Mouse (Mus musculus) erythroblast, embryonic 14.5 days (primary cell): Measurements from ENCODE around the gene Ppp1r14b. TPM values are rescaled to one million over a fixed set of nuclear protein-coding genes. Genes with fewer than 3 reads are reported as not detected.
A peak's percentile ranks its signal among the peaks of the same experiment; 100 is the strongest.
"Not testable (repeated sequence)": the region's sequence is repeated elsewhere in the genome, so short reads cannot be mapped to it uniquely, and the experiment has no call there.

Experiments
- H3K27me3 ChIP-seq: 2 replicates; pipeline ENCODE4 v1.6.1; 2012; ENCODE audit warnings: inconsistent platforms; ENCODE audit not compliant: control insufficient read depth
- H3K36me3 ChIP-seq: 2 replicates; pipeline ENCODE4 v1.6.1; 2012; ENCODE audit warnings: mild to moderate bottlenecking, inconsistent platforms; ENCODE audit not compliant: control insufficient read depth
- H3K4me1 ChIP-seq: 2 replicates; pipeline ENCODE4 v1.6.1; 2012; ENCODE audit warnings: inconsistent platforms; ENCODE audit not compliant: control insufficient read depth
- H3K4me3 ChIP-seq: replicated peaks from 2 replicates; pipeline ENCODE3; 2012; ENCODE audit warnings: moderate library complexity, mild to moderate bottlenecking, inconsistent platforms
- H3K9me3 ChIP-seq: 2 replicates; pipeline ENCODE4 v1.6.1; 2012; ENCODE audit warnings: low read length, inconsistent platforms, mixed read lengths; ENCODE audit not compliant: control insufficient read depth
- GATA1 ChIP-seq: IDR thresholded peaks from 2 replicates; pipeline ENCODE4 v1.6.1; 2012; ENCODE audit warnings: low read length, inconsistent platforms, mixed read lengths
- TAL1 ChIP-seq: IDR thresholded peaks from 3 replicates; pipeline ENCODE4 v1.6.1; 2012; ENCODE audit warnings: low read length, inconsistent platforms, mixed read lengths
- polyA plus RNA-seq: library from polyadenylated mRNA; stranded (reverse); fragments of >175 nt; gene quantifications from 2 replicates; pipeline ENCODE4 v1.2.3, GENCODE M21; 2012

Gene Ppp1r14b
- polyA plus RNA-seq, 1 experiment, result 15.6 TPM

DNA sequence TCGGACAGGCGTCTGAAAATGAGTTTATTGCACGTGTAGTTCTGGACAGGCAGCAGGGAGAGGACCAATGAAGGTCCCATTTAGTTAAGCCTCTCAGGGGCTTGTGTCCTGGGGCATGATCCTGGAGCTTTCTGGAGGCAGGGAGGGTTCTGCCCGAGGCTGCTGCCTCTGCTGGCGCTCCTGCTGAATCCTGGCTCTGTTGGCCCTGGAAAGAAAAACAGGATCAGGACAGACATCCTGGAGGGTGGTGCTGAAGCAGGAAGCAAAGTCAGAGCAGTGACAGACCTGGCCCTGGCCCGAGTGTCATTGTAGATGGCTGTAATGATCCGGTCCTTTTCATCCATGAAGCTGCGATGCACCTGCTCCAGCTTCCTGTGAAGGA is 13.1 kb downstream of the Ppp1r14b start:
- H3K4me1 ChIP-seq, result peaks cover 53% of the 10 kb centered on the region
- no peaks in the 10 kb centered on the region for H3K9me3 ChIP-seq
- H3K36me3 ChIP-seq, result peaks cover 31% of the 10 kb centered on the region
- TF ChIP-seq TAL1 (no peak), GATA1 (no peak)
- H3K4me3 ChIP-seq, result peak overlapping the region; percentile 66
- no peaks in the 10 kb centered on the region for H3K27me3 ChIP-seq

DNA sequence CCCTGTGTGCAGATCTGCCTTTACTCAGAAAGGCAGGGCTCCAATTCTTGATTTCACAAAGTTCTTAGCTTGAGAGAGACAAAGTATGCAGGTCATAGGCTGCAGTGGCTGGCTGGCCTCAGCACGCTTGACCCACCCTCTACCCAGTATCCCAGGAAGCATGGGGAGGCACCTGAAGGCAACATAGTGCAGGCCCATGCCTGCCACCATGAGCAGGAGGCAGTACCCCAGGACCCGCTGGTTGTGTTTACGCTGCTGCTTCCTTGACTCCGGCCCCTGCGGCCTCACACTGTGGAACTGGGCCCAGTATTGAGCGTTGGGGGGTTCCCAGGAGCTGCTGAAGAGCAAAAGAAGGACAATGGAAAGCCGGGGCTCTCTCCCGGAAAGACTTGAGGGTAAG is 14.5 kb downstream of the Ppp1r14b start:
- H3K4me1 ChIP-seq, result peaks cover 62% of the 10 kb centered on the region
- no peaks in the 10 kb centered on the region for H3K9me3 ChIP-seq
- H3K36me3 ChIP-seq, result peaks cover 20% of the 10 kb centered on the region
- TF ChIP-seq TAL1, result no peak
- TF ChIP-seq GATA1, result no peak
- H3K4me3 ChIP-seq, result no peak overlapping the region
- H3K27me3 ChIP-seq, result no peaks in the 10 kb centered on the region

DNA sequence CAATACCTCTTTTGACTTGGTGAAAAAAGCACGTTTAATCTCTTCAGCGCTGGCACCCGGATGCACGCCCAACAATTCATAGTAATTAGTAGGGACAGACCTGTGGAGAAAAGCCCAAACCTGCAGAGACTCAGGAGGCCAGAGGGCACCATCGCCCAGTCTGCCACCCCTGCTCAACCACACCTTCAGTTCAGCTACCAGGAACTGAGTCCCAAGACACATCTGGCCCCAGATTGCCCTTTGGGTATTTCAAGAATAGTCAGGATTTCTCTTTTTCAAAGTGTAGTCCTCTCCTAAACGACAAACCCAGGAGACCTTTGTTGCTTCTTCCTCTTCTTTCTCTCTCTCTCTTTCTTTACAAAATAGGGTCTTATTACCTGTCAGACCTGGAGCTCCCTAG is 15.9 kb downstream of the Ppp1r14b start:
- peaks cover 69% of the 10 kb centered on the region for H3K4me1 ChIP-seq
- no peaks in the 10 kb centered on the region for H3K9me3 ChIP-seq
- no peaks in the 10 kb centered on the region for H3K27me3 ChIP-seq
- no peak overlapping the region for H3K4me3 ChIP-seq
- TF ChIP-seq GATA1 (no peak), TAL1 (no peak)
- peaks cover 16% of the 10 kb centered on the region for H3K36me3 ChIP-seq

DNA sequence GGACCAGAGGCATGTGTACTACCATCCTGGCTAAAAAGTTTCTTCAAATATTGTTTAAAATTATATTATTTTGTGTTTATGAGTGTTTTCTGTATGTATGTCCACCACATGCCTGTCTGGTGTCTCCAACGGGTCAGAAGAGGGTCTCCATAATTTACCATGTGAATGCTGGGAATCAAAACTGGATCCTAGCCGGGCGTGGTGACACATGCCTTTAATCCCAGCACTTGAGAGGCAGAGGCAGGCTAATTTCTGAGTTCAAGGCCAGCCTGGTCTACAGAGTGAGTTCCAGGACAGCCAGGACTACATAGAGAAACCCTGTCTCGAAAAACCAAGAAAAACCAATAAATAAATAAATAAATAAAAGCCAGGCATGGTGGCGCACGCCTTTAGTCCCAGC is 16.4 kb downstream of the Ppp1r14b start:
- peaks cover 68% of the 10 kb centered on the region for H3K4me1 ChIP-seq
- H3K4me3 ChIP-seq, H3K9me3 ChIP-seq, H3K27me3 ChIP-seq: not testable (repeated sequence)
- H3K36me3 ChIP-seq, result peaks cover 12% of the 10 kb centered on the region

DNA sequence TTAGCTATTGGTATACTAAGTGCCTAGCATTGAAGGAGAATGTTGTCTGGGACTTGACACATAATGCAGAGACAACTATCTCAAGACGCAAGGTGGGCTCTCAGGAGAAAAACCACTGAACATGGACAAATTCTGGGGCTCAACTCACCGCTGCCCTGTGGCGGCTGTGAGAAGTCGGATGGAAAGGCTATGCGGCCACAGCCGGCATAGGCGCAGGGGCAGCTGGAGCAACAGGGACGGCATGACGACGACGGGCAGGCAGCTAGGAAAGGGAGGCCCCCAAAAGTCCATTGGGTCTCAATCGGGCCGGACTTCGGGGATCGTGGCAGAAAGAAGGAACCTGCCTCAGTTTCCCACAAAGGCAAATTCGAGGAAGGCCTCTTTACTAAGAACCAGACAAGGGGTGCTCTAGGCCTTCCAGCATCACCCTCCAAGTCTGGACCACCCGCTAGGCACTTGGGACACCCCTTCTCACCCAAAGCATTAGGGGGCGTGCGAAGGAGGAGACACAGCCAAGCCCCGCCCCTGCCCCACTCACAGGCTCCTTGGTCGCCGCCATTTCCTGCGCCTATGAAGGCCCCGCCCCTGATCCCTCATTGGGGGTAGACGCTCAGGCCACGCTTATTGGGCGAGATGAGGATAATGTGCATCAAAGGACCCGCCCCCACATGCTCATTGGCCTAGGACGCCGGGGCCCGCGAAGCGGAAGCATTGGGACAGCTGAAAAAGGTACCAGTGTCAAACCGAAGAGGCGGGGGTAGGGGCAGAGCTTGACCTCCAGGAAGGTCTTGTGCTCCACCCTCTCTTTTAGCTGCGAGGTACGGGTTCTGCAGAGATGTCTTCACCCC is 17.5 kb downstream of the Ppp1r14b start, which contains the start of gene Dnajc4:
Dnajc4 (minus strand) TSS at position 562 of the 848 bp plus-strand sequence.
- H3K4me3 ChIP-seq, result peak within 1 kb of the TSS; percentile 86
- H3K36me3 ChIP-seq, result peaks cover 12% of the 10 kb centered on the region
- H3K27me3 ChIP-seq, result no peaks in the 10 kb centered on the region
- H3K4me1 ChIP-seq, result peaks cover 65% of the 10 kb centered on the region
- H3K9me3 ChIP-seq, result no peaks in the 10 kb centered on the region
- no peak for TF ChIP-seq GATA1
- TF ChIP-seq TAL1, result no peak

DNA sequence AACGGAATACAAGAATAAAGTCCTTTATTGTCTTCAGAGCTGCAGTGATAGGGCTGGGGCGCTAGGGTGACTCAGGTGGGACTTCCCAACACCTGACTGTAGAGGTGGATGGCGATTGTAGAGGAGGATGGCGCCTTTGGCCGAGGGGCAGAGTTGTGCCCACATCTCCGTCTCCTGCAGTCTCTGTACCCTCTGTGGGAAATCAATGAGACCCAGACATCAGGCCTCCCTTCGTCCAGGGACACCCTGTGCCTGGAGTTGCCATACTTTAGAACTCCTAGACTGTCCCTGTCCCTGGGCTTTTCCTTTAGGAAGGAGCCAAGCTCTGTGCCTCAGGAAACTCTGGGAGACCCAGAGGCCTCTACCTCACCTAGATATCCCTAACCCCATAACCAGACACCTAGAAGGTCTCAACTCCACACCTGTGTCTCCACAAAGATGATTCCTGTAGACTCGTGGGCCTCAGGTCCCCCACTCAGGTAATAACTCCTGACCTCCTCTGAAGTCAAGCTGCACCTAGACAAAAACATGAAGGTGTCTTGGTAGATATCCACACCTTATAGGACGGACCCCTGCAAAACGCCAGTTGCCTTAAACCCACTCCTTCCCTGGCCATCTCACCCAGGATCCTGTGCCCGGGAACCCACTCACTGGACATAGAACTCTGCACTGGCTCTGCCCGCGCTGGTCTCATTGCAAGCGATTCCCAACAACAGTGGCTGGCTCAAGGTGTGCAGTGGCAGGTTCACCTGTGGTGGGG is 18.4 kb downstream of the Ppp1r14b start:
- Histone ChIP-seq H3K9me3 (no peaks in the 10 kb centered on the region), H3K4me3 (peak overlapping the region; percentile 86), H3K36me3 (peaks cover 20% of the 10 kb centered on the region), H3K27me3 (no peaks in the 10 kb centered on the region), H3K4me1 (peaks cover 62% of the 10 kb centered on the region)
- TF ChIP-seq GATA1 (no peak), TAL1 (no peak)

DNA sequence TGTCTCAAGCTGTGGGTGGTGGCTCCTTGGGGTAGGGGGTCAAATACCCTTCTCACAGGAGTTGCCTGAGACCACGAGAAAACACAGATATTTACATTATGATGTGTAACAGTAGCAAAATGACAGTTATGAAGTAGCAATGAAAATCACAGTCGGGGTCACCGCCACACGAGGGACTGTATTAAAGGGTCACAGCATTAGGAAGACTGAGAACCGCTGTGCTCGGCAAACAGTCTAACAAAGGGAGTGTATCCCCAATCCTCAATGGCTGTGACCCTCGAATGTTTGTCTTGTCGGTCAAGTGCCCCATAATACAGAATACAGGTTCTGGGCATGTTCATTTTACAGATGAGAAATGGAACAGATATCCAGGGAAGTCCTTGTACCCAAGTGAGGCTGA is 19.2 kb downstream of the Ppp1r14b start:
- H3K36me3 ChIP-seq, result peaks cover 28% of the 10 kb centered on the region
- TF ChIP-seq TAL1 (no peak), GATA1 (no peak)
- no peaks in the 10 kb centered on the region for H3K9me3 ChIP-seq
- H3K27me3 ChIP-seq, result no peaks in the 10 kb centered on the region
- H3K4me3 ChIP-seq, result no peak overlapping the region
- peaks cover 64% of the 10 kb centered on the region for H3K4me1 ChIP-seq

DNA sequence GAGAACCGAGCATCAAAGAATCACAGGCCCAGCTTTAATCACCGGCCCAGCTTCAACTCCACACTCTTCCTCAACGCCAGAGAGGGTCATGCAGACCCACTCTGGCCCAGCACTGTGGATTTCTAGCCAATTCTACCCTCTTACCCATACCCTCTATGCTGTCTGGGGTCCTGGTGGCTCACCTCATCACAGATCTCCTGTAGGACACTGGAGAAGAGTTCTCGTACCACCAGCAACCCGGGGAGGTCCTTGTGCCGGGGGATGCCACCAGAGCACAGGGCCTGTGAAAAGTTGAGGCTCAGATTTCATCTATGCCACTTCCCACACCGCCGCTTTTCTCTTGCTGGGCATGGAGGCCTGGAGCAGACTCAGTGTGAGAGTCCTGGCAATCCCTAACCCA is 19.7 kb downstream of the Ppp1r14b start:
- H3K4me3 ChIP-seq, result no peak overlapping the region
- peaks cover 69% of the 10 kb centered on the region for H3K4me1 ChIP-seq

DNA sequence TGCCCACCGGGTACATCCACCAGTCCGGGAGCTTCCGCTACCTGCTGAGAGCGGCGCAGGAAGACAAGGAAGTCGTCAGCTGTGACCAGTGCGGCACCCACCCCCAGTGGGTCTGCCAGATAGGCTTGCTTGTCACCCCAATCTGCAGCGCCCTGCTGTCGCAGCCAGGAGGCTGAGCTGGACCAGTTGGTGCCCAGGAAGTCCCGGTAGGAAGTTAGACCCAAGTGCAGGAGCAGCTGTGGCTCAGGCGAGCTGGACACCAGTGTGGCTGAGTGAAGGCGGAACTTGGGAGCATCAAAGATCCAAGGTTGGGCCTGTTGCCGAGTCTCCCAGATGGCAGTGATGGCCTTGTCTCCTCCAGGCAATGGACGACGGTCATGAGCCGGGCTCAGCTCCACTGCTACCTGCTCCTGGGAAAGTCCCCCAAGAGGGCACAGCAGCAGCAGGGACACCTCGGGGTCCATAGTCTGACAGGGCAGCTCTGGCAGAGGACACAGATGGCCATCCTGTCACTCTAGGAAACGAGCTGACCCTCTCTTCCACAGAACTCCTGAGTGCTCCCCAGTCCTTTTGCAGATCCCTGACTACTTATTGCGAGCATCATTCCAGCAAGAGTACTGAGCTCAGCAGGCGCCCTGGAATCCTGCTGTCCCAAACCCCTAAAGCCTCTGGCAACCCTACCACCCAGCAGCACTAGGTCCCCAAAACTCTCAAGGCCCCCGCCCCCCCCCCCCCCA is 20.7 kb downstream of the Ppp1r14b start:
- Histone ChIP-seq H3K4me1 (peaks cover 66% of the 10 kb centered on the region), H3K36me3 (peaks cover 37% of the 10 kb centered on the region), H3K4me3 (peak overlapping the region; percentile 71), H3K9me3 (no peaks in the 10 kb centered on the region), H3K27me3 (no peaks in the 10 kb centered on the region)
- TF ChIP-seq TAL1 (no peak), GATA1 (no peak)

More for the DNA sequence above, 19.7 kb downstream of the Ppp1r14b start:
- H3K36me3 ChIP-seq, result peaks cover 30% of the 10 kb centered on the region
- H3K9me3 ChIP-seq, result no peaks in the 10 kb centered on the region
- TF ChIP-seq TAL1 (no peak), GATA1 (no peak)
- H3K27me3 ChIP-seq, result no peaks in the 10 kb centered on the region
